Mouse (Mus musculus): ENCODE measurements at regions not wholly inside any gene's neighbourhood (a gene's known extent, or its start where the extent isn't known, plus 50 kb on each side); places are given as distances from the start of the nearest gene placed in this dataset.

DNA sequence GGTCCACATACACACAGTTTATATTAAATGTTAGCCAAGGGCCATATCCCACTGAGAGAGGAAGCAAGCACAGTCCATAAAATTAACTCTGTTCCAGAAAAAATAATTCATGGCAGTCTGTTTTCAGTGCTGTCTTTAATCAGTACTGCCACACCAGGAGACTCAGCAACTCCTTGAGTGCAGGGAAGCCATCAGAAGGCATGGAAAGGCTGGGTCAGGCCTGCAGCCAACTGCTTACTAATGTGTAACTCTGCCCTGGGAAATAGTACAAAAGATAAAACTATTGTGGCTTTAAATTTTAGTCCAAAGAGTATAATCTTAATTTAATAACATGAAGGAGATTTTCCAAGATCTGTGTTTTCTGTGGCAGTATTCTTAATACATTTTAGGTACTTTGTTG is 298.1 kb upstream of the Marcks start:
- DNase-seq, result no peak

DNA sequence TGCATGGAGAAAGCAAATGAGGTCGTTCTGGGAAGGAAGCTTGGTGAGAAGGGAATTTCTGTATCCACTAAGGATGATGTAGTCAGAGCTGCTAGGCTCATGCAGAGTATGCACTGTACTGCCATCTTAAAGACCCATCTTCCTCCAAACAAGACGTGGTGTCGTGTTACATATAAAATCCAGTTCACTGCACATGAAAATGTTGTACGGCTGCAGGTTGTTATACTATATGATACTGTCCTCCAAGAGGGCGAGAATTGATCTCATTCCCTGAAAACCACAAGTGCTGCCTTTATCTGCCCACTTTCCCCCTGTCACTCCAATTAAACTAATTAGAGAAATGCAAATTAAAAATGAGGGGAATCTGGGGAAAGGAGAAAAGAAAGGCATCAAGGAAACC is 295.5 kb upstream of the Marcks start:
- no peak for DNase-seq

DNA sequence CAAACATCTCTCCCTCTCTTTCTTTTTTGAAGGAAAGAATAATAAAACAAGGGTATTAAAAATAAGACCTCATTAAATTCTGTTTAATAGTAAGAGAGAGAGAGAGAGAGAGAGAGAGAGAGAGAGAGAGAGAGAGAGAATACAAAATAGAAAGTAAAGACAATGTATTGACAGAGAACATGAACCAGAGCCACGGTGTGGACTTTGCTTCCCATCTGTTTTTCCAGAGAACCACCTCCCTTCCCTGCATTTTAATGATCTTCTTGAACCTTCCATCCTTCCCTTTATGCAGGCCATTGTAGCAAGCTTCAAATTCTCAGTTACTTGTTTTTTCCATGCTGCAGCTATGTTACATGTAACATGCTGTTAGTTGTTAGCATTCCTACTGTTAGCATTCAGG is 284.3 kb upstream of the Marcks start:
- no peak for DNase-seq

DNA sequence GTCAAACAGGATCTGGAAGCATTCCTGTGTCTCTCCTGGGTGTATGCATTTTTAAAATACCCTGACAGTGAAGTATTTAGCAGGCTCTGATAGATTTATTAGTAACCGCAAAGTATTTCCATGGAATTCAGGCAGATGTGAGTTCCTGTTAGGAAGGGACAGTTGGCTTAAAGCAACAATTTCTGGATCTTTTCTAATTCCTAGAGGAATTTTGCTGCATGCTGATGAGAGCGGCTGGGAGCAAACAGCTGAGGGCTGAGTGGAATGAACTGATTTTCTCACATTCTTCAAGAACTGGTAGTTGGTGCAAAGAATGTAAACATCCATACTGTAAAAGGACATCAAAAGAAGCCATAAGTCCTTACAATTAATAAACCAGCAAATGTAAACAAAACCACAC is 283.9 kb upstream of the Marcks start:
- no peak for DNase-seq

DNA sequence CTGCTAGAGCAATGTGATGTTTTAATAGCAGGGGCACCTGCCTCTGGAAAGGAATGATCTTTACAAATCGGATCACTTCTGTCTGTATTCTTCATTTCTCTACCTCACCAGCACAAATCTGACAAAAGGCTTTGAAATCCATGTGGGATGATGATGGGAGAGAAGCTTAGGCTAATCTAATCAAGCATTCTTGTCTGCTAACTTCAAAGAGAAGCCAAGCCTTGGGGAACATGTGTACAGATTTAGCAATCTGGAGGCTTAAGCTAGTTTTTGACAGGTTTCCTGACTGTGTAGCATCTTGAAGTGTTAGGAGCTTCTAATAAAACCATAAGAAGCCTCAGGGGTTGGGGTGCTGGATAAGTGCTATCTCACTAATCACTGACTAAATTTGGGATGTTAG is 277.6 kb upstream of the Marcks start:
- DNase-seq, result no peak

DNA sequence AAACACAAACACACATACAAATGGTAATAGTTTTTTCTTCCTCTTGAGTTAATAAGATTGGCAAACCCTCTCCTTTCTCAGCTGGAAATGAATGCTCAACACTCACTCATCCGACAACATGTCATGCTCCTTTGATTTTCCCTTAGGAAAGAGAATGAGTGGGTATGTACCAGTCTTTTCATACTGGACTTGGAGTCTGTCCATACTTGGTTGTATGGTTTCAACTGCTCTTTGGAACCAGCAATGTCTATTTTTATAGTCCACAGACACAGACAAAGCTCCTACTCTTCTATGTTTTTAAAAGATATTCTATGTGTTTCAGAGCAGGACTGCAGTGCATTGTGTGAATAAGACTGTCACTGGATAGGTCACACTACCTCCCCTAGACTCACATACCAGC is 273.7 kb upstream of the Marcks start:
- DNase-seq, result no peak

DNA sequence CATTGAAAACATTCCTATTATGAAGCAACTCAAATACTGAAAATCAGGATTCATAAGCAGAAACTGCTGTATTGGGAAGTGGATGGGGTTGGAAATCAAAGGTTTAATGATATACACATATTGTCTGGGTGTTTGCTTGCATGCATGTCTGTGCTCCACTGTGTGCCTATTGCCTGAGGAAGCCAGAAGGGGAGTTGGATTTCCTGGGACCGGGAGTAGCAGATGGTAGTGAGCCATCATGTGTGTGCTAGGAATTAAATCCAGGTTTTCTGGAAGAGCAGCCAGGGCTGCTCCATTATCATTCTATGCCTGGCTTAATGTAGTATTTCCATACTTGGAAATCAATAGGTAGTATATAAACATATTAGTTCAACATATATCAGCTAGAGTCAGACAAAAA is 271.0 kb upstream of the Marcks start:
- no peak for DNase-seq

DNA sequence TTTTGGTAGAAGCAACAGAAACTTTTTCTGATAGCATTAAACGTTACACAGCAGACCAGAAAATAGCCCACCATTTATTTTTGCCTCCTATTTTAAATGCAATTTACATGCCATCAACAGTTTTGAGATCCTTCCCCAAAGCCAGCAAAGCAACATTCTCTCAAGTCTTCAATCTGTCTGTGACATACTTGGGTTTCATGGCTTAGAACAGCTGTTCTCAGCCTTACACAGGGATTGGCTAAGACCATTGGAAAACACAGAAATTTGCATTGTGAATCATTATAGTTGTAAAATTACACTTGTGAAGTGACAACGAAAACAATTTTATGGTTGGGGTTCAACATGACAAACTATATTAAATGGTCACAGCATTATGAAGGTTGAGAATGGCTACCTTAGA is 268.8 kb upstream of the Marcks start:
- DNase-seq, result no peak

DNA sequence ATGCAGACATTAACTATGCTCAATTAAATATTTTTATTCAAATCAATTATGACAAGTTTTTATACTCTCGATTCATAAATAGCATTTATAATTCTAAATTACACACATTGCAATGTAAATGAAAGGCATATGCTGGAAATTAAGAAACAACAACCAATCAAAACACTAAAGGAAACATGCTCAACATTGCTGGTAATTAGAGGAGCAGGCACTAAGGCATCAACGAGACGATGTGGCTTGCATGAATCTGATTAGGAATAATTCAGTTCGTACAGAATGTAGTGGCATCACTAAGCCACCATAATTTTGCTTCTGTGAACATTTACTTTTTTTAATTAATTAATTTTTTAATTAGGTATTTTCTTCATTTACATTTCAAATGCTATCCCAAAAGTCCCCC is 266.2 kb upstream of the Marcks start:
- DNase-seq, result no peak

DNA sequence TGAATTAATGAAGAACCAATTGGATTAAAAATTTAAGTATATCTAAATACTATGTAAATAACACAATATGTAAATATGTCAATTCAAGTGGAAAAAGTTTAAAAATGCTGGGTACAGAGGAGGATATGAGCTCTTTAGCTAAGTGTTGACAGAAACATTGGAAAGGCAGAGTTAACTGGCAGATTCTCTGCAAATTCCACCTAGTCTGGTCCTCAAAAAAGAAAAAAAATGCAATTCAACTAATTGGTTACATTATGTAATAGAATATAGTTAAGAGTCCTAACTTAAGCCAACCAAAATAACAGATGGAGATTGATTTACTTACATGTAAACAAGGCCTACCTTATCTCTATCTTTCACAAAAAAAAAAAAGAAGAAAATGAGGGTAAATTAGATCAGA is 265.7 kb upstream of the Marcks start:
- DNase-seq, result no peak

DNA sequence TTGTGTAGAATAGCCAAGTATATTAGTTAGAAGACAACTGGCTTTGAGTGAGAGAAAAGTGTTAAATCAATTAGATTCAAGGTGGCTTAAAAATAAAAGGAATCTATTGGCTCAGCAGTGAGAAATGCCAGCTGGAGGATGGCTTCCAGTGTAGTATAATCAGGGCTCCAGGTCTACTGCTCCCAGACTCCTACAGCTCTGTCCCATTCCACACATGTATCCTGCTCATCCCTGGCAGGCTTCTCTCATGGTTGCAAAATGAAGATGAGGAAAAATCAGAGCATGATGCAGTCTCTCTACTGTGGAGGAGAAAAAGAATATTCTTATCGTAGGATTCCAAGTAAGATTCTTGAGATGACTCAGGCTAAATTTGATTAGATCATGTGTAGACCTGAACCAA is 263.7 kb upstream of the Marcks start:
- no peak for DNase-seq

DNA sequence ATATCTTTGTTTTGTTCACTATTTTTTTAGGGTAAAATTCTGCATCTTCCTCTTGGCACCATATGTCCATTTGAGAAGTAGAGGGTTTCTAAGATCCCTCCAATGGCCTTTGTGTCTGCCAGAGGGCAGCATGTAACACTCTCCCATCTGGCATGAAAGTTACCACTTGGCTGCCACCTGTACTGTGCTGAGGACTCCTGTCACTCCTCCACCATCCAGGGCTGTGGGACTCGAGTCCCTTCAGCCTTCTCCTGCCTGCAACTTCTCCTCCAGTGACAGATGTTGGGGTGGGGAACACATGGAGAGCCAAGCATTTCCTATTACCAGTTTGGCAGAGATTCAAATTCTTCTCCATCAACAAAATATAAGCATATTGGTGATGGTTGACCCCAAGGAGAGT is 262.3 kb upstream of the Marcks start:
- DNase-seq, result no peak

DNA sequence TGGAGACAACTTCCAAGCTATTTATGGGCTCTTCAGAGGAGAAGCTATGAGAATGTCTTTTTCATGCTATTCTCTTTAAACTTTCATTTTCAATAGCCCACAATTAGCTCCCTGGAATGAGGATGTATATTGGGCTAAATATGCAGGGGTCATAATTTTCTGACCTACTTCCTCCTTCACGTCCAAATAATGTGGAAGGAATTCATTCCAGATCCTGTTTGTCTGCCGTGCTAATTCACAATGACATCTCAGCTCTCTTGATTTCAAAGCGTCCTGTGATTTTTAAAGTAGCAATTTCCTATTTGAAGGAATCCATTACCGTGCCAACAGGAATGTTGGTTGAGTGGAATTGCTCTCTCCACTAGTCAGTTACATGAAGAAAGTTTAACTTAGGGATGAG is 261.7 kb upstream of the Marcks start:
- DNase-seq, result no peak

DNA sequence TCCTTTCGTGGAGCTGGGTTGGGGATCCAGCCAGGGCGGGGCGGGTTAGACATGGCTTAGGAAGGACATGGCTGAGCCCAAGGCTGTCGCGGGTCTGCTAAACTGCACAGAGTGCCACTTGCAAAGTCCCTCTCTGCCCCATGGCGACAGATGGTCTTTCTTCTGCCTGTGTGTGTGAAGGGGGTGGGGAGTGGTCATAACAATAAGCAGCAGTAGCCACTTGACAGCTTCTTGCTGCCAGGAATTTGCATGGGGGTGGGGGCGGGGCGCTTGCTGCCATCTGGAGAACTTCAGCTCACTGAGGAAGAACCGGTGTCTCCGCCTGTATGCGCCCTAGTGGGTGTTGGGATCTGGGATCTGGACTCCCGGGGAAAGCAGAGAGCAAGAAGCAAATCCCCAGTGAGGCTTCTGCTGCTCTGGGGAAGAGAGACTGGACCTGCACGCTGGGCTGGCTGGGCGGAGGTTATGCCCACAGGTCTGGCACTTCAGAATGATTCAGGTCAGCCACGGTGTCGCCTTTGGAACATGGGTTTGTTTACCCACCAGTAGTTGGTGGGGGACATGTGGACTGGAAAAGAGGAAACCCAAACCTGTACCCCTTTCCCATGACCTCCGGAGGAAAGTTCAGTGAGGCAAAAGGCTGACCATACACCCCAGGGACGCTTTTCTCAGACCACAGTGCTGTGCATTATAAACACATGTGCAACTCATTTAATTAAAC is 258.7 kb upstream of the Marcks start:
- no peak for DNase-seq

DNA sequence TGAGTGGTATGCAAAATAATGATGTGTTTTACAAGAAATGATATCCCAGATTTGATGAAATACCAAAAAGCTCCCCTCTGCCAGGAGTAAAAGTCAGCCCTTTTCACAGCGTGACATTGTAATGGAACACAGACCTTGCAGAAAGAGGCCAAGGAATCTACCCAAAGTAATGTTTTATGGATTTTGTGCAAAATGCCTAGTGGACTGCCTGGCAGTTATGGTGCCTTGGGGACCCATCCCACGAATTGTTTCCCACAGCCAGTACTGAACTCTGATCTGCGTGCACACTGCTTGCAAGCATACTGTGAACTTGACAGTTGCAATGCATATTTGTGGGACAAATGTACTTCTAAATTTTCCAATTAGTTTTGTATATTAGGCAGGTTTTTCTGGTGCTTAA is 251.3 kb upstream of the Marcks start:
- DNase-seq, result no peak

DNA sequence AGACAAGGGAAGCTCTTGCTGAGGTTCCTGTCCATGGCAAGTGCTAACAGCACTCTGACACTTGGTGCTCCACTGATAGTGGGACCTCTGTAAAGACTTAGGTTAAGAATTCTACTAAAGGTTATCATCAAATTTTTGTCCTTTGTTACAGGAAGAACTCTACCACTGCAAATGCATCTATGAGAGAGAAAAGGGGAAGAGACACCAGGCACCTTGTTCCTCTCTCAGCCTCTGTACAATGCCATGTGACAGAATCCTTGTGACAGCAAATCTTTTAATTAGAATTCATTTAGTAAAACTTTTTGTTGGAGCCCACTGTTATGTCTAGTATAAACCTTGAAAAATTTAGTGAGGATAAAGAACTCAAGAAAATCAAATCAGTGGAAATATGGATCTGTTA is 247.5 kb upstream of the Marcks start:
- no peak for DNase-seq

DNA sequence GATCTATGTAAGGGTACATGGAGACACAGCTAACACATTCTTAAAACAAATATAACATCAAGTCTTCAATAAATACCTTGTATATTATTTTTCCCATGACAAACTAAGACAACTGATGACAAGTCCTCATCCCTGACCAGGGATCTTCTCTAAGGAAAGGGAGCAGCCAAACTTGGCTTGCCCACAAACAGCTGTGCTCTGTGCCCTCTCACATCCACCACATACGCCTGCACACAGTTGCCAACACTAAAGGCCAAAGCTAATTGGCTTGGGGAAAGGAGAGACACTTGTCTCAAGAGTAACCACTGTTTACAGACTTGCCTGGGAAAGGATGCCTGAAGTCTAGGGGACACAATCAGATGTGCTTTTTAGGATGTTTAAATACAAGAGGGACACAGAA is 241.3 kb upstream of the Marcks start:
- no peak for DNase-seq

DNA sequence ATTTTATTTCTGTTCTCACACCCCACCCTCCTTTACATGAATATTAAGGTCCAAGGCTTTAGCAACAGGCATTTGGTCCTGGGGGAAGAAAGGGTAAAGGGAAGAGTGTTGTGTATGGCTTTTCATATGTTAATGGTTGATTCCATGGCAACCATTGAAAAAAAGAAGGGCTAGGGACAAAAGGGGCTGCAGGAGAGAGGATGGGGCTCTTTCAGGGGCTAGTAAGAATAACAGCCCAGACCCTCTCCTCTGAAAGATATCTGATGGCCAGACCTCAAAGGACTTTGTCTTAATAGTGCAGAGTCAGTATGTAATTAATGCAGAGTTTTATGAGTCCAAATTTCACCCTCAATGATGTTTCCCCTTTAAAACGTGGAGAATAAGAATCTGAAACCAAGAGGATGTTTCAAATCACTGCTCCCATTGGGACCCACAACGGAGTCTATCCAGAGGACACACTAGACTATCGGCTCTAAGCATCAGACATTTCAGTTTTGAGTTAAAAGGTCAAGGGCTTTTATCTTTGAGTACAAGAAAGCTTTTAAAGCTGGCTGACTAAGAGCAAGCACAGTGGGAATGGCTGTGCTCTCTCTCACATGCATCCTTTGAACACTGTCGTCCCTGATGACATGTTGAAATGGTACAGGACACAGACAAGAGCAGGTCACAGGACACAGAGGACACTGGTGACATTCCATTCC is 239.4 kb upstream of the Marcks start:
- DNase-seq, result no peak

DNA sequence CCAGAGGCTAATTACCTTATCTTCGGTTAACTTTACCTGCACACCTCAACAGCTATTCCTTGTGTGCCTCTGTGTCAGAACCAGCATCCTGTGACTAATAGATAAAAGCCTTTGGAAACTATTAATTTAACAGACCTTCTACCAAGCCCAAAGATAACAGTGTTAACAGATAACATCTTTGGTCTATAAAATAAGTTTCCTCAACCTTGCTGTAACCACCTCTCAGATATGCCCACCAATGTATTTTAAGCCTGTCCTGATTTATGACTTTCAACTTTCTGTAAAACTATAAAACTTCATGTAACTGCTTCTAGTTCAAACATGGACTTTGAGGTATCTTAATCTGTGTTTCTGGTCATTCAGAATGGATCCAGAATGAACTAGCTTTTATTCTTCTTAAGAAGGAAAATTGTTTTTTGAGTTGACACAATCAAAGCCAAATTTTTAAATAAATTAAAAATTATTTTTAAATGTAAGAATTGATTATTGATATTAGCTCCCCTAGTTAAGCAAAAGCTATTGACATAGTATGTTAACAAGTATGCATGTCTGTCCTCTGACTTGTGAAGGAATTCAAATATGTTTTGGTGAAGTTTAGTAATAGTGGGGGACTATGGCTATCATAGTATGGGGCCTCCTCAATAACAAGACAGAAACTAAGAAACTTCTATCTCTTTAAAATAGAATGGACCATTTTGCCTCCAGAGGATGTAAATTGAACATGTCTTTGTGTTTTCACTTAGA is 238.7 kb upstream of the Marcks start:
- no peak for DNase-seq

DNA sequence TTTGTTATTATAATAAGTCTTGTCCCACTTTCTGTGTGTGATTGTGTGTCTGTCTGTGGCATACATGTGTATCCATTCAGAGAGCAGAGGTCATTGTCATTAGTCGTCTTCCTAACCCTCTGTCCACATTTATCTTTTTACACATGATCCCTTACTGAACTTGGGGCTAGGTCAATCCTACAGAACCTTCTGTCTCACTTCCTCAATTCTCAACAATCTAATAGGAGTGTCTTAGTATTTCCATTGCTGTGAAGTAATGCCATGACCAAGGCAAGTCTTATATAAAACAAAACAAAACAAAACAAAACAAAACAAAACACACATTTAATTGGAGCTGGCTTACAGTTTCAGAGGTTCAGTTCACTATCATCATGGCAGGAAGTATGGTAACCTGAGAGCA is 237.5 kb upstream of the Marcks start:
- DNase-seq, result no peak

DNA sequence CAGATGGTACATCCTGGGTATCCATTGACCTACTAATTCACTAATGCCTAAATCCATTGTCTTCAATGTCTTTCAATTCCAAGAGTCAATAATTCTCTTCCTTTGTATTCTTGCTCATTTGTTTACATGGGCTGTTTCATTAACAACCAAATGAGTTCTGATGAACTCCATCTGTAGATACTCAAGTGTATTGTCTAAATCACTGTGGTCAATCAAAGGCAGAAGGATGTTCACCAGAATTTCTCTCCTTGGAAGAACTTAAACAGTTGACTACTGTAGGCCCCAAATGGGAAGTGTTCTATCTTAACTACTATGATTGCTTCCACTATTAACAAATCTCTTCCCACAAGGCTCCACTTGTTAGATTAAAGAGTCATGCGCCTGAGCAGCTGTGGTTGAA is 236.9 kb upstream of the Marcks start:
- no peak for DNase-seq

DNA sequence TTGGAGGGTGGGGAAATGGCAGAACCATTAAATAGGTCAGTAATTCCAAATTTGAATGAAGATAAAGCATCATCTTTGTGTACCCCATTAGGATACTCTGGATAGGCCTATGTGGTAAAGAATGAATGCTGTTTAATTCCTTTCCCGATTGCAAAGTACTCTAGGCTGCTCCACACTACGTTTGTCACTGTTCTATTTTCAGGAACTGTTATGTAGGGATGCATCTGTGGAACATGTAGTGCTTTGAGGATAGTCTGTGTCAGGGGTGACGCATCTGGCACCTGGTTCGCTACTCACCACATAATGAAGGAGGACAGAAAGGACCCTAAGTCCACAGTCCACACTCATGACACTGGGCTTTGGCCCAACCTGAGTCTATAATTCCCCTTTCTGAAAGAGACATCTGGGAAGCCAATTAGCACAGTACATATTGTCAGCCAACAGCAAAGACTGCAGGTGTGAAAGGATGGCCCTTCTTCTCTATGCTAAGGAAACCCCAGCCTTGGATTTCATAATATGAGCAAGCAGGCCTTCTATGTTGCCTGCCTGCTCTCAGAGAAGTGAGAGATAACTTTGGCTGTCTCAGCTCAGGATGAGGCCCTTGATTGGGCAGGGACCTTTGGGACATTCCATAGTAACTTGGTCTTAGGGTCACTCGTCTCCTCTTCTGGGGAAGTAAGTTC is 230.4 kb upstream of the Marcks start:
- no peak for DNase-seq

DNA sequence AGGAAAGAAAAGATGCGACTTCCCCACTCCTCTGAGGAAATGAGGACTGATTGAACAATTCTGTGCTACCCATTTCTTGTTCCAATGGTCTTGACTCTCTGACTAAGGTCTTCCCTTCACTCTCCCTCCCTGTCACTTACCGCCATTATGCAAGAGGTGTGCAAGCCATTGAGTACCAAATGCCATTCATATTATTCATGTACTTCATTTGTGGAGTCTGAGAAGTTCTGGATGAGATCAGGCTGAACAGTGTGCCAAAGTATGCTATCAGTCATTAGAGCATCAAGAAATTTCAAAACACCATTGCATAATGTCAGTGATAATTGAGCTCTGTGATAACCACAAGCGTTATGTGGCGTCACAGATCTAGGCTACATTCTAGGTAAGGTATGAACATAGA is 229.1 kb upstream of the Marcks start:
- DNase-seq, result no peak

DNA sequence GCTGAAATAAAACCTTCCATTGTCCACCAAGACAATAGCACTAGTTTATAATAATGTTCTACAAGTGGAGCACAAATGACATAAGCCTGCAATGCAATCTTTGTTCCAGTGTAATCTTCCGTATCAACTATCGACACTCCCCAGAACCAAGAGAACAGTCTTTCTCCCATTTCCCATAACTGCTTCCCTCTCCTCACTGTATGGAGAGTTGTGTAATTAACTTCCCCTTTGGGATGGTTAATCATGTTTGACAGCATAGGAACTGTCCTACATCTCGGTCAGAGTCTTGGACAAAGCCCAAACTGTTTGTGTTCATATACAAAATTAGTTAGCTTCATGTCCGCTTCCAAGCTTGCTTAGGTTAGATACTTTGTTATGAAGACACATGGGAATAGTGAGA is 225.8 kb upstream of the Marcks start:
- no peak for DNase-seq
